In genomic region chr15:17069772-17070171, GRCm38 (mm10) we compare ENCODE assay signal across 19 mouse cellular contexts.
A peak's percentile ranks its signal among the peaks of the same experiment; 100 is the strongest.
DNase-seq lines count a peak whose midpoint lies in the region; ATAC-seq and TF ChIP-seq lines count a peak whose summit lies in the region.
"Had no signal": no experiment of that assay in that cellular context is flagged by ENCODE, and none has a peak within 500 bp of the region (broad histone marks: within the 10 kb centered on the region; RNA-seq: fewer than 3 reads in every experiment).

No protein-coding gene starts in this region.

- H3K27me3 ChIP-seq in hindbrain, embryonic 14.5 days (ENCODE audit: control insufficient read depth, insufficient read depth, low read length) = no peaks in the 10 kb centered on the region
- H3K27me3 ChIP-seq in hindbrain, embryonic 12.5 days = no peaks in the 10 kb centered on the region
- H3K27me3 ChIP-seq in liver, adult 2 months (ENCODE audit: control insufficient read depth, insufficient read depth, low read length) = no peaks in the 10 kb centered on the region
- H3K27me3 ChIP-seq in liver, postnatal 0 days (ENCODE audit: insufficient read depth, low read length) = no peaks in the 10 kb centered on the region
- no peaks in the 10 kb centered on the region for H3K27me3 ChIP-seq in MEL (ENCODE audit: control insufficient read depth in 1 of 2, insufficient read depth in 2 of 2, low read length in 2 of 2)
- H3K27me3 ChIP-seq: limb, embryonic 15.5 days; liver, embryonic 15.5 days; neural tube, embryonic 15.5 days; Patski had no signal

- no peaks in the 10 kb centered on the region for H3K9me3 ChIP-seq in hindbrain, embryonic 14.5 days (ENCODE audit: control insufficient read depth, low read length)
- no peaks in the 10 kb centered on the region for H3K9me3 ChIP-seq in hindbrain, embryonic 12.5 days (replicated peaks)
- H3K9me3 ChIP-seq in liver, postnatal 0 days (ENCODE audit: low read length) = no peaks in the 10 kb centered on the region
- no peaks in the 10 kb centered on the region for H3K9me3 ChIP-seq in MEL (replicated peaks; ENCODE audit: insufficient read depth, low read length)
- H3K9me3 ChIP-seq: limb, embryonic 15.5 days; liver, embryonic 15.5 days; neural tube, embryonic 15.5 days had no signal

- no peaks in the 10 kb centered on the region for H3K36me3 ChIP-seq in hindbrain, embryonic 14.5 days (replicated peaks; ENCODE audit: control insufficient read depth, insufficient read depth)
- no peaks in the 10 kb centered on the region for H3K36me3 ChIP-seq in hindbrain, embryonic 12.5 days
- H3K36me3 ChIP-seq in liver, adult 2 months (ENCODE audit: control insufficient read depth, insufficient read depth, low read length) = no peaks in the 10 kb centered on the region
- no peaks in the 10 kb centered on the region for H3K36me3 ChIP-seq in liver, postnatal 0 days (replicated peaks; ENCODE audit: insufficient read depth, low read length)
- H3K36me3 ChIP-seq in MEL (ENCODE audit: control insufficient read depth in 1 of 2, insufficient read depth in 2 of 2, low read length in 2 of 2) = no peaks in the 10 kb centered on the region
- H3K36me3 ChIP-seq: limb, embryonic 15.5 days; liver, embryonic 15.5 days; neural tube, embryonic 15.5 days had no signal

- TF ChIP-seq RAD21 in MEL (IDR thresholded peaks at IDR 0.05; ENCODE audit: low read depth, low read length) = peak; percentile 74

- no peak for TF ChIP-seq EP300 in liver, postnatal 0 days (IDR thresholded peaks at IDR 0.05; ENCODE audit: low read depth)
- TF ChIP-seq EP300 in MEL (IDR thresholded peaks at IDR 0.05; ENCODE audit: low read depth in 1 of 2, low read length in 2 of 2) = no peak

- H3K4me3 ChIP-seq in hindbrain, embryonic 14.5 days (replicated peaks; ENCODE audit: low read length) = no peak overlapping the region
- no peak overlapping the region for H3K4me3 ChIP-seq in hindbrain, embryonic 12.5 days
- H3K4me3 ChIP-seq in liver, adult 2 months (ENCODE audit: insufficient read depth, low read depth, low read length) = no peak overlapping the region
- no peak overlapping the region for H3K4me3 ChIP-seq in liver, postnatal 0 days (ENCODE audit: low read depth, low read length)
- H3K4me3 ChIP-seq in MEL (ENCODE audit: control insufficient read depth in 1 of 2, insufficient read depth in 1 of 2, low read depth in 2 of 2, low read length in 2 of 2) = no peak overlapping the region
- H3K4me3 ChIP-seq: limb, embryonic 15.5 days; liver, embryonic 15.5 days; neural tube, embryonic 15.5 days had no signal

- no peak for ATAC-seq in hindbrain, embryonic 14.5 days (ENCODE audit: low FRiP score)
- ATAC-seq in hindbrain, embryonic 12.5 days (ENCODE audit: low FRiP score) = no peak
- no peak for ATAC-seq in liver, postnatal 0 days
- no peak for ATAC-seq in CD4-positive, CD25-positive, alpha-beta regulatory T cell, adult 4 months
- ATAC-seq: Patski had no signal

- H3K4me2 ChIP-seq in hindbrain, embryonic 14.5 days (replicated peaks) = no peak overlapping the region
- H3K4me2 ChIP-seq in hindbrain, embryonic 12.5 days (replicated peaks) = no peak overlapping the region
- no peak overlapping the region for H3K4me2 ChIP-seq in liver, postnatal 0 days (ENCODE audit: low read depth, low read length)
- H3K4me2 ChIP-seq: heart, embryonic 11.5 days; limb, embryonic 15.5 days; liver, embryonic 15.5 days; neural tube, embryonic 15.5 days had no signal

- no peaks in the 10 kb centered on the region for H3K79me2 ChIP-seq in liver, adult 2 months (ENCODE audit: control insufficient read depth, insufficient read depth, low read length)
- no peaks in the 10 kb centered on the region for H3K79me2 ChIP-seq in MEL (ENCODE audit: control insufficient read depth, insufficient read depth, low read length, poor library complexity)

- no peak for TF ChIP-seq POLR2A in liver, adult 2 months (IDR thresholded peaks at IDR 0.05; ENCODE audit: extremely low read depth, insufficient read depth, low read length)
- no peak for TF ChIP-seq POLR2A in MEL (IDR thresholded peaks at IDR 0.05; ENCODE audit: control insufficient read depth in 1 of 2, insufficient read depth in 1 of 2, low read depth in 1 of 2, low read length in 2 of 2, poor library complexity in 1 of 2)

- no peak for TF ChIP-seq CTCF in liver, adult 2 months (IDR thresholded peaks at IDR 0.05; ENCODE audit: low read depth, low read length)
- TF ChIP-seq CTCF in liver, postnatal 0 days (IDR thresholded peaks at IDR 0.05; ENCODE audit: low read depth) = no peak
- peak in 2 of 3 experiments; percentile 10 to 47; a peak in 2 of 6 replicates for TF ChIP-seq CTCF in MEL (IDR thresholded peaks at IDR 0.05 in 2 of 3, conservative IDR thresholded peaks at IDR 0.05 in 1 of 3; ENCODE audit: control insufficient read depth in 1 of 3, insufficient read depth in 1 of 3, low read depth in 2 of 3, low read length in 3 of 3, poor library complexity in 1 of 3, severe bottlenecking in 1 of 3)

- no peak overlapping the region for H3K9ac ChIP-seq in hindbrain, embryonic 14.5 days
- H3K9ac ChIP-seq in hindbrain, embryonic 12.5 days = no peak overlapping the region
- H3K9ac ChIP-seq in liver, adult 2 months (ENCODE audit: low read depth, low read length) = no peak overlapping the region
- H3K9ac ChIP-seq in liver, postnatal 0 days (replicated peaks) = no peak overlapping the region
- no peak overlapping the region for H3K9ac ChIP-seq in MEL (ENCODE audit: control insufficient read depth, low read depth, low read length, poor library complexity, severe bottlenecking)
- H3K9ac ChIP-seq: limb, embryonic 15.5 days; liver, embryonic 15.5 days; neural tube, embryonic 15.5 days had no signal

- no peak overlapping the region for H3K27ac ChIP-seq in hindbrain, embryonic 14.5 days
- no peak overlapping the region for H3K27ac ChIP-seq in hindbrain, embryonic 12.5 days
- no peak overlapping the region for H3K27ac ChIP-seq in liver, adult 2 months (replicated peaks; ENCODE audit: insufficient read depth, low read depth, low read length)
- no peak overlapping the region for H3K27ac ChIP-seq in liver, postnatal 0 days (ENCODE audit: low read depth)
- no peak overlapping the region for H3K27ac ChIP-seq in MEL (ENCODE audit: control insufficient read depth, low read depth, low read length)
- H3K27ac ChIP-seq: limb, embryonic 15.5 days; liver, embryonic 15.5 days; neural tube, embryonic 15.5 days had no signal

- peak; percentile 41 for DNase-seq in hindbrain, embryonic 14.5 days (ENCODE audit: low spot score)
- peak; percentile 13 for DNase-seq in liver, adult 2 months (ENCODE audit: extremely low read depth, low read depth, low spot score)
- no peak for DNase-seq in liver, postnatal 0 days
- peak; percentile 17 for DNase-seq in MEL (ENCODE audit: low read depth, low spot score)
- peak; percentile 28 for DNase-seq in retina, embryonic 14.5 days (ENCODE audit: low spot score)
- DNase-seq in cerebellum, adult 8-10 months = no peak
- DNase-seq: cerebellum, adult 18-20 months; cerebellum, postnatal 25 days; kidney, adult 9 months; kidney, postnatal 36 days; left cerebral cortex, postnatal 4 days; lung, postnatal 4 days had no signal

- WGBS in hindbrain, embryonic 14.5 days = 69% methylated on average over 4 of the region's 4 CpGs
- WGBS in hindbrain, embryonic 12.5 days = 77% methylated on average over 4 of the region's 4 CpGs
- WGBS in liver, adult 2 months = 60% methylated on average over 4 of the region's 4 CpGs
- WGBS in liver, postnatal 0 days (ENCODE audit: insufficient replicate concordance) = 64% methylated on average over 4 of the region's 4 CpGs

- H3K4me1 ChIP-seq in hindbrain, embryonic 14.5 days (replicated peaks; ENCODE audit: control insufficient read depth, insufficient read depth, low read length) = no peaks in the 10 kb centered on the region
- H3K4me1 ChIP-seq in hindbrain, embryonic 12.5 days = no peaks in the 10 kb centered on the region
- no peaks in the 10 kb centered on the region for H3K4me1 ChIP-seq in liver, adult 2 months (ENCODE audit: control insufficient read depth, insufficient read depth, low read length)
- H3K4me1 ChIP-seq in liver, postnatal 0 days (ENCODE audit: insufficient read depth) = no peaks in the 10 kb centered on the region
- no peaks in the 10 kb centered on the region for H3K4me1 ChIP-seq in MEL (ENCODE audit: control insufficient read depth in 1 of 2, insufficient read depth in 2 of 2, low read length in 2 of 2)
- H3K4me1 ChIP-seq: limb, embryonic 15.5 days; liver, embryonic 15.5 days; neural tube, embryonic 15.5 days had no signal

TF ChIP-seq in MEL, 35 proteins besides CTCF, POLR2A, EP300 and RAD21:
- TF ChIP-seq JUND (IDR thresholded peaks at IDR 0.05; ENCODE audit: low read depth, low read length) (no peak), CHD2 (IDR thresholded peaks at IDR 0.05; ENCODE audit: low read length) (no peak), NRF1 (IDR thresholded peaks at IDR 0.05; ENCODE audit: insufficient read depth, low read depth, low read length, poor library complexity, severe bottlenecking) (no peak), ETS1 (IDR thresholded peaks at IDR 0.05; ENCODE audit: low read depth, low read length) (no peak), ZC3H11A (IDR thresholded peaks at IDR 0.05; ENCODE audit: low read depth, low read length) (peak; percentile 61), SMC3 (IDR thresholded peaks at IDR 0.05; ENCODE audit: low read depth, low read length) (peak; percentile 72)

Comparison
In these comparisons a context has a peak if more than half of its experiments do, and no peak if none do; other contexts are left out.
1. DNase-seq: peak in hindbrain, embryonic 14.5 days (single experiment), liver, adult 2 months (single experiment), MEL (single experiment) and retina, embryonic 14.5 days (single experiment); none in liver, postnatal 0 days (single experiment) and cerebellum, adult 8-10 months (single experiment).
2. CTCF ChIP-seq: peak in MEL (2 of 3); none in liver, adult 2 months (single experiment) and liver, postnatal 0 days (single experiment).